Mouse (Mus musculus) embryo, embryonic 10.5 days (tissue): ENCODE results near the gene Cilp.

Experiments used
- DNase-seq: peaks from one replicate; pipeline ENCODE4 v3.0.0-alpha.2; 2015; ENCODE audit warnings: low spot score

Gene Cilp

DNA sequence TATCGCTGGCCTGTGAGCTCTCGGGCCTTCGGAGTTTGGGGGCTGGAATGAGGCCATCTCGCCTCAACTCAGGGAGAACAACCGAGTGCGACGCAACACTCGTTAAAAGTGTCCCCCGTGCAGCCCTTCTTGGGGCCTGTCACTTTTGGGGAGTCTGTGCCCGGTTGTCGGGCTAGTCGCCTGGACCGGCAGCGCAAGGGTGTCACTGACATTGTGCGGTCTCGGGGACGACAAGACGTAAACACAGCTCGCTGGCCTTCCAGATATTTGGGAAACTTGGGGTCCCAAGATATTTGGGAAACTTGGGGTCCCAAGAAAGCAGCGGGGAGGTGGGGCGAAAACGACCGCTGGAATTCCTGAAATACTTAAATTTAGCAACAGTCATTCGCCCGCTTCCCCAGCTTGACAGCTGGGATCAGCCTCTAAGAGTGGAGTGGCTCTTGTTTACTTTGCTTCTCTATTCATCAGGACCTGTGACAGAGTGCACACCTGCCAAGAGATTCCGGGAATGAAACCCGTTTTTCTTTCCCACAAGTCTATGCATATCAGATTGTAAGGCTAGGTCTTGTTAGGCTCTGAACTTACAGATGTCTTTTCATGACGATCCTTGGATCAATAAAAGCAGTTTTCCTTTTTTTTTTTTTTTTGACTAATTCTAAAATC is 29.9 kb downstream of the Cilp start:
- DNase-seq, result no peak

DNA sequence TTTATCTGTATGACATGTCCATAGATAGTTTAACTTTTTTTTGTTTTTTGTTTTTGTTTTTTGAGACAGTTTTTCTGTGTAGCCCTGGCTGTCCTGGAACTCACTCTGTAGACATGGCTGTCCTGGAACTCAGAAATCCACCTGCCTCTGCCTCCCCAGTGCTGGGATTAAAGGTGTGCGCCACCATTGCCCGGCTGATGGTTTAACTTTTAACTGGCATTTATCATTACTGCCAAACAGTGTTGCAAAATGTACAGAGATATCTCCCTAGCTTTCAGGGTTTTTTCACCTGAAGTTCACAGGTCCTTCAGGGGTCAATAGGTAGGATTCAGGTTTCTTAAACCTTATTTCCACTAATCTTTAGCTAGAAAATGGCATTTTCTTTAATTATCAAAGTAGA is 32.1 kb downstream of the Cilp start:
- DNase-seq, result no peak

DNA sequence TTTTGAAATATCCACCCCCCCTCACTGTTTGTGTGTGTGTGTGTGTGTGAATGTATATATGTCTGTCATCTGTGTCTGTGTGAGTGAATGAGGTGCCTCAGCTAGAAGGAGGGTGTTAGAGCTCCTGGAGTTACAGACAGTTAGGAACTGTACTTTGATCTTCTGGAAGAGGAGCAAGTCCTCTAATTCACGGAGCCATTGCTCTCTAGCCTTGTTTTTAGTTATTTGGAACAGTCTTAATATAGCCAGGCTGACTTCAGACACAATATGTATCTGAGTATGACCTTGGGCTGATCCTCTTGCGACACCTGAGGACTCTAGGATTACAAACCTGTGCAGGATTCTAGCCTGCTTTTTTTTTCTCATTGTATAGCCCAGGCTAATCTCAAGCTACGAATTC is 33.8 kb downstream of the Cilp start:
- DNase-seq, result no peak

DNA sequence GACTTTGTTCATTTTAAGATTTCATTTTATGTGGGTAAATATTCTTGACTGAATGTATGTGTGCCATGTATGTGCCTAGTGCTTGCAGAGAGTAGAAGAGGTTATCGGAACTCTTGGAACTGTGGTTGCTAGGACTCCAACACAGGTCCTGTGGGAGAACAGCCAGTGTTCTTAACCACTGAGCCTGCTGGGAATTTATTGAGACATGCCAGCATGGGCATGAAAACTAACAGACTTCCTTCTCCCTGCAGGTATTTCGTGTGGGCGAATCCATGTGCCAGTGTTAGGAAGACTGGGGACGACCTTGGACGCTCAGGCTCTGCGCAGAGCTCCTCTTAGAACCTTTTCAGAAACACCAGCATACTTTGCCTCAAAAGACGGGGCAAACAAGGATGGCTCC is 34.7 kb downstream of the Cilp start:
- DNase-seq, result no peak

DNA sequence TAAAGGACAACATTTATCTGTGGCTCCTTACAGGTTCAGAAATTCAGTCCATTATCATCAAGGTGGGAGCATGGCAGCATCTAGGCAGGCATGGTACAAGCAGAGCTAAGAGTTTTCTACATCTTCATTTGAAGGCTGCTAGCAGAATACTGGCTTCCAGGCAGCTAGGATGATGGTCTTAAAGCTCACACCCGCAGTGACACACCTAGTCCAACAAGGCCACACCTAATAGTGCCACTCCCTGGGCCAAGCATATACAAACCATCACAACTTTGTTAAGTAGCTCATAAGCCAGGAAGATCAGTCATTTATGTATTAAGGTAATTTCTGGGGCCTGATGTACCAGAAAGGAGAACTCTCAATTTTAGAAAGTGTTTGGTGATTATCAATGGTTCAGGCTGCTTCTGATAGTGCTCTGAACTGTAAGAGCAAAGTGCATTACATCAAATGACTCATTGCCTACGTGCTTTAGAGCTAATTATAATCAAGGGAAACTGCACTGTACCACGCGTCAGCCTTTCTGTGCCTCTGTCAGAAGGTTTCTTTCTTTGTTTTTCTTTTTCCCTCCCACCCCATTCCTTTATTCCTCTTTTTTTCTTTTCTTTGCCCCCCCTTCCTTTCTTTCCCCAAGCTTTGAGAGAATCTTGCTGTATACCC is 37.5 kb downstream of the Cilp start:
- no peak for DNase-seq

DNA sequence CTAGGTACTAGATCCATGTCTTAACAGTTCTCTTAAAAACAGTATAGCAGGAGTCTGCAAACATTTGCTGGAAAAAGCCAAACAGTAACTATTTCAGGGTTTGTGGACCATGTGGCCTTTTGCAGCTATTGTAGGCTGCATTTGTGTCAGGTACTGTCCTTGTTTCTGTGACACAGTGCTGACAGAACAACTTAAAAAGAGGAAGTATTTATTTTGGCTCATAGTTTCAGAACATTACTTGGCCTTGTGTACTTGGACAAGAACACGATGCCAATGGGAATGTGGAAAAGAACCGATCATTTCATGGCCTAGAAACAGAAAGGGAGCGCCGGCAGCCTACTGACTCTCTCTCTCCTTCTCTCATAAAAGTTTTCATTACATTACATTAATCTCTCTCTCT is 38.6 kb downstream of the Cilp start:
- DNase-seq, result no peak

DNA sequence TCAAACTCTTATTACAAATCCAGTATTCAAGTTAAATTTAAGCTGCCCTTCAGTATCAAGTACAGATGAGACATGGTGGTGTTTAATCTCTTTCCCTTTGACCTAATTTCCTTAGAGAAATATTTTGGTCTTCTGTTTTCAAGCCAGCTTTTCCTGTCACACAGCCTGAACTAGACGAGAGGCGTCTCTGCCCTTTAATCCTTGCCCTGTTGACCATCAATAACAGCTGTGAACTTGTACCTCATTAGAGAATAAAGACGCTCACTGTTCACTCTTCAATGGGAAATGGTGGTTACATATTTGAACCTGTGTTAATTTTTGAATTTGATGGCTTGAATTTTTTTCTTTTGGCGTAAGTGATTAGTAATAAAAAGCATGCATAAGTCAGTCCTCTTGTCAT is 39.3 kb downstream of the Cilp start:
- DNase-seq, result no peak

DNA sequence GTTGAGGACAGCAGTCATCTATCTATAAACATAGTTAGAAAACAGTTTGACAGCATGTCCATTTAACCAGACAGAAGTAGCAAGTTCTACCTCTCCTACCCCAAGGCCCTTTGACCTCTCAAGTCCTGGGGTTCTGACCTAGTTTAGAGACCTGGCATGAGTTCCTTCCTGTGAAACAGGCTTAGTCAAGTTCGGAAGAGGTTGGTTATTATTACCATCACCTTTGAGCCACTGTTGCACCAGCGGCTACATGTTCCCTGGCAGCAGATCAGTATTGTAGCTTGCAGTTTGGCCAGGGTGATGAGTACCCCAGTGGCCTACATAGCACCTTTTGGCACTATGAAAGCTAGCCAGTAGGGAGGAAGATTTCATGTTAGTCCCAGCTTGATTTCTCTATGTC is 41.7 kb downstream of the Cilp start:
- no peak for DNase-seq

DNA sequence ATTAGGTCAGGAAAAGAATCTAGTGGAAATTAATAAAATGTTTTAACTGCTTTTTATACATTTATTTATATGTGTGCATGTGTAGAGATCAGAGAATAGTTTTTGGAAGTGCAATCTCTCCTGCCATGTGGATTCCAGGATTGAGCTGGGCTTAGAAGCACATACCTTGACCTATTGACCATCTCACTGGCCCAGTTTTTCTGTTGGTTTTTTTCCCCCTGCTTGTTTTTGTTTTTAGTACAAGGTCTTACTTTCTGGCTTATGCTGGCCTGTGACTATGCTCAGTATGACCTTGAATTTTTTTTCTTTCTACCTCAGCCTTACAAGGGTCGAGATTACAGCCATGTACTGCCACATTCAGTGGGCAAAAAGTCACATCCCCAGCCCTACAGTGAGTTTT is 43.0 kb downstream of the Cilp start:
- no peak for DNase-seq

DNA sequence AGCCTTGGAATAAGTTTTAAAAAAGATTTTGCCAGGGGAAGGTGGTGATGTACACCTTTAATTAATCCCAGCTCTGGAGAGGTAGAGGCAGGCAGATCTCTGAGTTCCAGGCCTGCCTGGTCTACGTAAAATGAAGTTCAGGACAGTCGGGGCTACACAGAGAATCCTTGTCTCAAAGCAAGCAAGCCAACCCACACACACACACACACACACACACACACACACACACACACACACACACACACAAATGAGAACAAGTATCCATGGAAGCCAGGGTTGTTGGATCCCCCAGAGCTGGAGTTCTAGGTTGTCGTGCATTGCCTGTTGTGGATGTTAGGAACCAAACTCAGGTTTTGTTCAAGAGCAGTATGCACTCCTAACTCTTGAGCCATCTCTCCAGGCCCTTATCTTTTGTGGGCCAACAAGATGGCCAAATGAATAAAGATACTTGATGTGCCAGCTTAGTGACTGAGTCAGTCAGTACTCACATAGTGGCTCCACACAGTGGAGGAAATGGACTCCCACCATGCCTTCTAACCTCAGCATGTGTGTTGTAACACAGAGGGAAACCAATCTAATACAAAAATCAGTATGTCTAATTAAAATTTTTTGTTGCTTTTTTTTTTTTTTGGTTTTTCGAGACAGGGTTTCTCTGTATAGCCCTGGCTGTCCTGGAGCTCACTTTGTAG is 47.8 kb downstream of the Cilp start:
- peak; percentile 4 for DNase-seq

DNA sequence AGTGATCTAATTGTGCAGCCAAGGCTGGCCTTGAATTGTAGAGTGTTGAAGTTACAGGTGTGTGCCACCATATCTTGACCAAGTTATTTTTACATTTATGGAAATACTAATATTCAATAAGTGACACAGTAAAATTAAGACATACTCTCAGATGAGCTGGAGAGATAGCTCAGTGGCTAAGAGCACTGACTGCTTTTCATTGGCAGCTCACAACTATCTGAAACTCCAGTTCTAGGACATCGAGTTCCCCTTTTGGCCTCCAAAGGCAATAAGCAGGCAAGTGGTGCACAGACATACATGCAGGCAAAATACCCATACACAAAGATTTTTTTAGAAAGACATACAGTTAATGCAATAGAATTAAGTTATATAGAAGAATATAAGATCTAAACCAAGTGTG is 48.9 kb downstream of the Cilp start:
- DNase-seq, result no peak

DNA sequence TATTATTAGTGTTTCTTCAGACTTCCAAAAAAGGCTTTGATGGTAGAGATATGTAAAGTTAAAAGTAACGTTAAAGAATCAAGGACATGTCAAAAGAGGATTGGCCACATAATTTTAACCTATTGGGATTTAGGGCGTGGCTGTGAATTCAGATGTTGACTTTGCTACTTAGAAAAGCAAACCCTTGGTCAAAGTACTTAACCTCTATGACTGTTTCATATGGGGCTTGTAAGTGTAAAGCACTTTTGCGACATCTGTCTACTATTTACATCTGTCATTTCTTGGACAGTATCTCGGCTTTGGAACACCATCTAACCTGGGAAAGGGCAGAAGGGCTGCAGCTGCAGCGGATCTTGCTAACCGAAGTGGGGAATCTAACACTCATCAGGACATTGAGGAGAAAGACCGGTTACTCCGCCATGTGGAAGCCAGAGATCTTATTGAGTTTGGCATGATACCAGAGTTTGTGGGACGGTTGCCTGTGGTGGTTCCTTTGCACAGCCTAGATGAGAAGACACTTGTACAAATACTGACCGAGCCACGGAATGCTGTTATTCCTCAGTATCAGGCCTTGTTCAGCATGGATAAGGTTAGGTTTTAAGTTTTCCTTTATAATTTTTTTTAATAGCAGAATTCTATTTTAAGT is 57.4 kb downstream of the Cilp start:
- no peak for DNase-seq

DNA sequence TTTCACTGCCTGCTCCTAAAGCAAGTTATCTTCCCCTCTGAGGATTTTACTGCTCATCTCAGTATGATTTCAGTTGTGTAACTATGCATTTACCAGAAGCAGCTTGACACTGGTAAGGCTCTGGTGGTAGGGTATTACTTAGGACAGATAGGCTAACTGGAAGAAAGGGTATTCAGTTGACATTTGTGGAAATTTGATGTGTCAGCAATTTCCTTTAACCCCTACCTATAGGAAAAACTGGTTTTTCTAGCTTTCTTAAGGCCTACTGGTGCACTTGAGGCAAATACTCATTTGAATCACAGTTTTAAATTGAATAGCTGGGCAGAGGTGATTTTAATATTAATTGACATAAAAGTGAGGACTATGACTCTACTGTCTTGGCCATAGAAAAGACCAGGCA is 61.0 kb downstream of the Cilp start:
- no peak for DNase-seq

DNA sequence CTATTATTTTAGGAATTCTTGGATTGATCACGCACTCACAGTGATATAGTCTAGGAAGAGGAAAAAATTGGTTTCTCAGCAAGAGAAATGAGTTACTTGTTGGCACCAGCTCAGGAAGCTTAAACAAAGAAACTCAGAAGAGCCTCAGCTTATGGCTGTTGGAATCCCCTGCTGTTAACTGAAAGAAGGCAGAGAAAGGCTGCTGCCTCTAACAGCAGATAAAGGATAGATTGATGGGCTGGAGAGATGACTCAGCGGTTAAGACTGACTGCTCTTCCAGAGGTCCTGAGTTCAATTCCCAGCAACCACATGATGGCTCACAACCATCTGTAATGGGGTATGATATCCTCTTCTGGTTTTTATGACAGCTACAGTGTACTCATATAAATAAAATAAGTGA is 62.4 kb downstream of the Cilp start:
- DNase-seq, result no peak
